Mouse (Mus musculus) lung, embryonic 14.5 days (tissue): ENCODE data around the gene Plekhg4. TPM values are rescaled to one million over a fixed set of nuclear protein-coding genes. Genes with fewer than 3 reads are reported as not detected.

Experiments
- ATAC-seq: fragments of 200-750 bp; cut with Nextera tagmentation; 2 replicates; pipeline ENCODE4 v1.8.0; 2017; ENCODE audit warnings: mild to moderate bottlenecking, moderate TSS enrichment, moderate library complexity; ENCODE audit not compliant: insufficient read depth
- DNase-seq: peaks from one replicate; pipeline ENCODE4 v3.0.0-alpha.2; 2015
- H3K27ac ChIP-seq: fragments of 300-500 bp; sonication (generic); 2 replicates; pipeline ENCODE4 v1.5.1; 2014; ENCODE audit warnings: low read depth, mild to moderate bottlenecking, moderate library complexity
- H3K27me3 ChIP-seq: fragments of 300-500 bp; sonication (generic); 2 replicates; pipeline ENCODE4 v1.6.1; 2014; ENCODE audit warnings: low read length, control low read depth; ENCODE audit not compliant: insufficient read depth
- H3K36me3 ChIP-seq: fragments of 300-500 bp; sonication (generic); 2 replicates; pipeline ENCODE4 v1.6.1; 2014; ENCODE audit warnings: control low read depth; ENCODE audit not compliant: insufficient read depth
- H3K4me1 ChIP-seq: fragments of 300-500 bp; sonication (generic); 2 replicates; pipeline ENCODE4 v1.6.1; 2014; ENCODE audit warnings: antibody characterized with exemption, control low read depth; ENCODE audit not compliant: insufficient read depth
- H3K4me2 ChIP-seq: fragments of 300-500 bp; sonication (generic); 2 replicates; pipeline ENCODE4 v1.6.1; 2014; ENCODE audit warnings: mild to moderate bottlenecking
- H3K4me3 ChIP-seq: fragments of 300-500 bp; sonication (generic); 2 replicates; pipeline ENCODE4 v1.5.1; 2014; ENCODE audit warnings: low read depth, low read length
- H3K9ac ChIP-seq: fragments of 300-500 bp; sonication (generic); 2 replicates; pipeline ENCODE4 v1.6.1; 2014
- H3K9me3 ChIP-seq: fragments of 300-500 bp; sonication (generic); 2 replicates; pipeline ENCODE4 v1.6.1; 2016; ENCODE audit warnings: low read depth, low read length, control low read depth
- CTCF ChIP-seq: IDR thresholded peaks from 2 replicates; pipeline ENCODE4 v1.5.1; 2016; ENCODE audit warnings: antibody characterized with exemption, low read depth
- WGBS: fragments of 180-500 bp; shearing (Covaris S2); extraction: QIAGEN DNeasy Blood & Tissue Kit; methylation state at CpG from one replicate; pipeline ENCODE4 v1.1.7; 2014; 5-methylcytosine and 5-hydroxymethylcytosine counted together
- polyA plus RNA-seq: library from polyadenylated mRNA; unstranded; fragments of >200 nt; fragmentation: Nextera tagmentation; extraction: Ambion mirVana; gene quantifications from 2 replicates; pipeline ENCODE4 v1.2.1, GENCODE M21; 2014

Gene Plekhg4
- polyA plus RNA-seq = 1.8 and 1.9 TPM in 2 replicates

DNA sequence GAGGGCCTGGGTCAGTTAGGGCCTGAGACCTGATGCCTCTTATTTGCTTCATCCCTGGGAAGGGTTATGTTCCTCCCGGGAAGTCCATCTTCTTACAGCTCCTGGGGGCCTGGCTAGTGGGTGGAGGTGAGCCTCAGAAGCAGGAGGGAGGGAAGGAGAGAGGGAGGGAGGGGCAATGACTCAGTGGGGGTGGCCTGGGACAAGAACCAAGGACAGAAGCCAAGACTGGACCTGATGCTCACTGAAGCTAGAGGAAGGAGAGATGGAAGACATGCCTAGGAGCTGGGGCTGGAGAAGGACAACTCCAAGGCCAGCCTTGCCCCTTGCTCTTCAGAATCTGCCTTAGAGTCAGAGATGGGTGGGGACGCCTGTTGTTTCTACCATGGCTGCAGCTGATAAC, at the start of gene Plekhg4:
Plekhg4 (plus strand) TSS at position 243 of the 400 bp plus-strand sequence.
- no peaks in the 10 kb centered on the region for H3K27me3 ChIP-seq
- H3K4me2 ChIP-seq = peak within 1 kb of the TSS; percentile 53
- no peaks in the 10 kb centered on the region for H3K4me1 ChIP-seq
- H3K36me3 ChIP-seq = peaks cover 22% of the 10 kb centered on the region; the same call in 1 of the 2 replicates
- no peaks in the 10 kb centered on the region for H3K9me3 ChIP-seq
- H3K4me3 ChIP-seq = 0 out of 2 replicates have a peak within 1 kb of the TSS, but pooled peaks have one; percentile 3
- H3K27ac ChIP-seq = no peak within 1 kb of the TSS
- DNase-seq (no peak), ATAC-seq (no peak)
- no peak for TF ChIP-seq CTCF
- 62% methylated on average over 2 of the region's 2 CpGs for WGBS
- no peak within 1 kb of the TSS for H3K9ac ChIP-seq

DNA sequence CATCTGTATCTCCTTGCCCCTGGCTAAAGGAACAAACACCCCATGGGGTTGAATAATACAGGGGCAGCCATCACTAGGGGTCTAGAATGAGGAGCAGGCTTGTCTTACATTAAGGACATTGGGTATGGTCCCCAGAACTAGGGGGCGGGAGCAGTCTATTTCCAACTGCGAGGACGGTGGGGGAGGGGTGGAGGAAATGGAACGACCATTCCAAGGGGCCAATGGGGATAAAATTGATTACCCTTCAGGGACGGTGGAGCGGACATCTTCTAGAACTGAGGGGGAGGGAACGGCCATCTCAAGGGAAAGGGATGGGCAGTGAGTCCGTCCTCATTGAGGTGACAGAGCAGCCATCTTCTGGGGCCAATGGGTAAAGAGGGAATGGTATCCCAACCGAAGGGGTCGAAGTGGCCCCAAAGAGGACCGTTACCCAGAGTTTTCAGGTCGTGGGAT, 47.4 kb upstream of the Plekhg4 start:
- Histone ChIP-seq H3K9me3 (no peaks in the 10 kb centered on the region), H3K4me1 (peaks cover 13% of the 10 kb centered on the region; the same call in 1 of the 2 replicates), H3K4me3 (peak overlapping the region; percentile 83), H3K4me2 (peak overlapping the region; percentile 80), H3K36me3 (peaks cover 47% of the 10 kb centered on the region), H3K27ac (0 out of 2 replicates have a peak overlapping the region, but pooled peaks have one; percentile 50), H3K9ac (peak overlapping the region; percentile 69), H3K27me3 (no peaks in the 10 kb centered on the region)
- under 1% methylated on average over 12 of the region's 12 CpGs for WGBS
- ATAC-seq (peak; percentile 57), DNase-seq (peak; percentile 56)
- TF ChIP-seq CTCF = no peak

DNA sequence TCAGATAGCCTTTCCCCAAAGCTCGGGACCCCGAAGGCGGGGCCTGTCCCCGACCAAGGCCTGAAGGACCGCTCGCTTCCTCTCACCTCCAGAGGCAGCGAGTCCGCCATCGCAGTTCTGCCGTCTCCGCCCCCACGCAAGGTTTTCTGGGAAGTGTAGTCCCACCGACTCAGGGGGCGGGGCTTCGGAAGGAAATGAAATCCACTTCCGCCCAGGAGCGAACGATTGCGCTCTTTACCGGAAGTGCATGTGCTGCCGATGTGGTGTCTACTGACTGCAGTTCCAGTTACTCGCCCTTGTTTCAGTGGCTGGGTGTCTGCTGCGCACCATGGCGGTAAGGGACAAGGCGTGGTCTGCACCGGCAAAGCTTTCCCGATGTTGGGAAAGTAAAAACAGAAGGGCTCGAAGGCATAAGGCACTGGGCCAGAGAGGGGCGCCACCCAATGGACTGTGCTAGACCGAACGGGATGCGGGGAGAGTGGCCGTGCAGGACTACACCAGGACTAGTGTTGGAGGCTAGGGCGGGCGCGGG, 46.9 kb upstream of the Plekhg4 start, which contains the start of the genes Lrrc29 and Tmem208:
Lrrc29 (minus strand) TSS at position 138 of the 532 bp plus-strand sequence.
Tmem208 (plus strand) TSS at position 214 of the 532 bp plus-strand sequence.
- under 1% methylated on average over 36 of the region's 36 CpGs for WGBS
- H3K9me3 ChIP-seq = no peaks in the 10 kb centered on the region
- DNase-seq (peak; percentile 99), ATAC-seq (peak; percentile 92)
- H3K4me1 ChIP-seq = peaks cover 13% of the 10 kb centered on the region; the same call in 1 of the 2 replicates
- no peaks in the 10 kb centered on the region for H3K27me3 ChIP-seq
- peaks cover 52% of the 10 kb centered on the region for H3K36me3 ChIP-seq
- TF ChIP-seq CTCF = peak; percentile 70
- peak within 1 kb of the TSS; percentile 69 for H3K9ac ChIP-seq
- peak within 1 kb of the TSS; percentile 80 for H3K27ac ChIP-seq
- H3K4me3 ChIP-seq = peak within 1 kb of the TSS; percentile 83
- peak within 1 kb of the TSS; percentile 80 for H3K4me2 ChIP-seq

DNA sequence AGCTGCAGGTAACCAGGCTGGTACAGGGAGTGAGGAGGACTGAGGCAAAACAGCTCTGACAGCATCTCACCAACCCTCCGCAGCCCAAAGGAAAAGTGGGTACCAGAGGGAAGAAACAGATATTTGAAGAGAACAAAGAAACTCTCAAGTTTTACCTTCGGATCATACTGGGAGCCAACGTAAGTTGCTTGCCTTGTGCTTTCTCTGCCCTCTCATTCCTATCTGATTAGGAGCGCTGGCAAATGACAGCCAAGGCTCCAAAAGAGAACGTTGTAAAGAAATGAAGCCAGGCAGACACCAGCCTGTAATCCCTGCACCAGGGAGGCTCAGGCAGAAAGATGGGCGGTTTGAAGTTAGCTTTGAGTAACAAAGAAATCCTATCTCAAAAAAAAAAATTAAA, 46.1 kb upstream of the Plekhg4 start:
- peak overlapping the region; percentile 80 for H3K4me2 ChIP-seq
- peaks cover 13% of the 10 kb centered on the region; the same call in 1 of the 2 replicates for H3K4me1 ChIP-seq
- DNase-seq (no peak), ATAC-seq (no peak)
- peaks cover 55% of the 10 kb centered on the region for H3K36me3 ChIP-seq
- no peak for TF ChIP-seq CTCF
- H3K9ac ChIP-seq = peak overlapping the region; percentile 69
- no peaks in the 10 kb centered on the region for H3K27me3 ChIP-seq
- H3K27ac ChIP-seq = peak overlapping the region; percentile 80; the same call in 1 of the 2 replicates
- no peaks in the 10 kb centered on the region for H3K9me3 ChIP-seq
- WGBS = 35% methylated on average over 6 of the region's 6 CpGs
- peak overlapping the region; percentile 83 for H3K4me3 ChIP-seq

DNA sequence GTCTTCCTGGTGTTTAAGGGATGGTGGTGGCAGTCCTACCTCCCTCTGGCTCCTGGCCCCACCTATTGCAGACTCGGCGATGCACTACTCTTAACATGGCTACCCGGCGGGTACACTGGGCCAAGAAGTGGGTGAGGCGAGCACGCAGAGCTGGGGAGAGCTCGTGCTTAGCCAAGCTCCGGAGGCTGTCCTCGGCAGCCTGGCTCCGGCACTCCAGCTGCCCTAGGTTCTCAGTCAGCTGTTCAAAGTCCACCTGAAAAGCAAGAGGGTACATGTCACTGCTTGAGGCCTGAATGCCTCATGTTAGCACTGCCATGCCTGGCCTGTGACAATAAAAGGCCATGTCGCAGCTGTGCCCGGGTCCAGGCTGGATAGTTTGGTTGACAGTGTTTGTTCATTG, 42.7 kb upstream of the Plekhg4 start:
- 92% methylated on average over 12 of the region's 12 CpGs for WGBS
- Histone ChIP-seq H3K4me3 (no peak overlapping the region), H3K9me3 (no peaks in the 10 kb centered on the region), H3K4me2 (no peak overlapping the region), H3K9ac (no peak overlapping the region), H3K27ac (no peak overlapping the region), H3K4me1 (peaks cover 8% of the 10 kb centered on the region; the same call in 1 of the 2 replicates), H3K27me3 (no peaks in the 10 kb centered on the region), H3K36me3 (peaks cover 80% of the 10 kb centered on the region)
- ATAC-seq = no peak
- DNase-seq = no peak
- no peak for TF ChIP-seq CTCF

DNA sequence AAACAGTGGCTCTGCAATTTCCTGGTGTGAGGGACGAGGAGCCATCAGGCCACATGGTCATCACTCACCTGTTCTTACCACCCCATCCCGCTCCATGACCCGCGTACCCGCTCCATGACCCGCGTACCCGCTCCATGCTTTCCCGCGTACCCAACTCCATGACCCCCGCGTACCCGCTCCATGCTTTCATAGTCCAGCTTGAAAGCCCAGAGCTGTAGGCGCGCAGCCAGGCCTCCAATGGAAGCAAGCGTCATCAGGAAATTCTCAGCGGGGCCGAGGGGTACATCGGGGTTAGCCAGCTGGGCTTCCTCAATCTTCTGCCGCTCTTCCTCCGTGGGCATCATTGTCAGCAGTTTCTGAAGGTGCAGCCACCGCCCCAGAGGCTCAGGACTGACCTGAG, 41.6 kb upstream of the Plekhg4 start:
- H3K27ac ChIP-seq = no peak overlapping the region
- no peak for ATAC-seq
- no peaks in the 10 kb centered on the region for H3K9me3 ChIP-seq
- H3K36me3 ChIP-seq = peaks cover 91% of the 10 kb centered on the region
- no peak overlapping the region for H3K4me2 ChIP-seq
- DNase-seq = no peak
- WGBS = 90% methylated on average over 22 of the region's 22 CpGs
- H3K4me3 ChIP-seq = no peak overlapping the region
- H3K9ac ChIP-seq = no peak overlapping the region
- no peaks in the 10 kb centered on the region for H3K27me3 ChIP-seq
- no peak for TF ChIP-seq CTCF
- H3K4me1 ChIP-seq = 0 out of 2 replicates have a peak, but pooled peaks cover 4% of the 10 kb centered on the region

DNA sequence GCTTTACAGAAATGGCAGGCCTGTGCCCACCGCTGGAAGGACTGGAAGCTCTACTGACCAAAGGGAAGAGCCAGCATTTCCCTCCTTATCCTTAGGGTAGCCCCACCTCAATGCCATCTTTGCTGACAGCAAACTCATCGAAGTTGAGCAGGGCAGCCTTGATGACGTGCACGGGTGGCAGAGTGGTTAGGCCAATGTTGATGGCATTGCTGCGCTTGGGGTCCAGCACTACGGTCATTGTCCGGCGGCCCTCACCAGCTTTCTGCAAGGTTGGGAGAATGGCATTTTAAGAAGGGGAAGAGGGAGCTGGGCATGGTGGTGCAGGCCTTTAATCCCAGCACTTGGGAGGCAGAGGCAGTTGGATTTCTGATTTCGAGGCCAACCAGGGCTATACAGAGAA, 41.1 kb upstream of the Plekhg4 start:
- Histone ChIP-seq H3K9me3 (no peaks in the 10 kb centered on the region), H3K4me1 (0 out of 2 replicates have a peak, but pooled peaks cover 4% of the 10 kb centered on the region), H3K4me2 (no peak overlapping the region), H3K27me3 (no peaks in the 10 kb centered on the region), H3K27ac (no peak overlapping the region), H3K9ac (no peak overlapping the region), H3K36me3 (peaks cover 96% of the 10 kb centered on the region), H3K4me3 (no peak overlapping the region)
- whole genome bisulfite sequencing = 93% methylated on average over 9 of the region's 9 CpGs
- DNase-seq (no peak), ATAC-seq (no peak)
- TF ChIP-seq CTCF = no peak
